27 mouse cellular contexts compared by ENCODE assay signal in genomic region chr16:79640898-79641297, GRCm38 (mm10).
DNase-seq lines count a peak whose midpoint lies in the region; ATAC-seq and TF ChIP-seq lines count a peak whose summit lies in the region.
"Had no signal": no experiment of that assay in that cellular context is flagged by ENCODE, and none has a peak within 500 bp of the region (broad histone marks: within the 10 kb centered on the region; RNA-seq: fewer than 3 reads in every experiment).

No protein-coding gene starts in this region.

- H3K36me3 ChIP-seq in forebrain, embryonic 13.5 days (ENCODE audit: poor library complexity, severe bottlenecking): no peaks in the 10 kb centered on the region
- H3K36me3 ChIP-seq in forebrain, embryonic 11.5 days (ENCODE audit: control insufficient read depth, insufficient read depth, low read length): no peaks in the 10 kb centered on the region
- no peaks in the 10 kb centered on the region for H3K36me3 ChIP-seq in forebrain, embryonic 15.5 days
- H3K36me3 ChIP-seq in forebrain, embryonic 10.5 days (replicated peaks): no peaks in the 10 kb centered on the region
- H3K36me3 ChIP-seq in midbrain, postnatal 0 days (ENCODE audit: insufficient read depth, low read length): no peaks in the 10 kb centered on the region
- no peaks in the 10 kb centered on the region for H3K36me3 ChIP-seq in midbrain, embryonic 13.5 days
- H3K36me3 ChIP-seq in heart, embryonic 11.5 days (ENCODE audit: control insufficient read depth, insufficient read depth, low read length): no peaks in the 10 kb centered on the region
- H3K36me3 ChIP-seq: embryonic facial prominence, embryonic 13.5 days; embryonic facial prominence, embryonic 15.5 days; G1E had no signal

- no peak for DNase-seq in forebrain, embryonic 11.5 days (ENCODE audit: low spot score)
- no peak for DNase-seq in forebrain, embryonic 10.5 days (ENCODE audit: extremely low spot score, low spot score)
- peak; percentile 1 for DNase-seq in midbrain, postnatal 0 days (ENCODE audit: low spot score)
- DNase-seq in brain, embryonic 14.5 days (ENCODE audit: low read depth): peak; percentile 61
- DNase-seq: adrenal gland, adult 8-10 months; adrenal gland, postnatal 14 days; adrenal gland, postnatal 36 days; B cell, adult 2 months; cerebellum, adult 11 months; cerebellum, adult 18-20 months; cerebellum, adult 8-10 months; cerebellum, adult 9-11 months; cerebellum, postnatal 14 days; cerebellum, postnatal 36 days; embryo, embryonic 11 days had no signal

- no peaks in the 10 kb centered on the region for H3K27me3 ChIP-seq in forebrain, embryonic 13.5 days
- H3K27me3 ChIP-seq in forebrain, embryonic 11.5 days (ENCODE audit: control insufficient read depth, insufficient read depth, low read length): no peaks in the 10 kb centered on the region
- no peaks in the 10 kb centered on the region for H3K27me3 ChIP-seq in forebrain, embryonic 15.5 days
- H3K27me3 ChIP-seq in forebrain, embryonic 10.5 days (ENCODE audit: poor library complexity, severe bottlenecking): no peaks in the 10 kb centered on the region
- no peaks in the 10 kb centered on the region for H3K27me3 ChIP-seq in midbrain, postnatal 0 days (ENCODE audit: insufficient read depth, low read length)
- H3K27me3 ChIP-seq in midbrain, embryonic 13.5 days: no peaks in the 10 kb centered on the region
- H3K27me3 ChIP-seq in heart, embryonic 11.5 days (ENCODE audit: control insufficient read depth, insufficient read depth, low read length): no peaks in the 10 kb centered on the region
- H3K27me3 ChIP-seq: CH12.LX; embryonic facial prominence, embryonic 13.5 days; embryonic facial prominence, embryonic 15.5 days; Patski had no signal

- no peak overlapping the region for H3K4me2 ChIP-seq in forebrain, embryonic 13.5 days
- H3K4me2 ChIP-seq in forebrain, embryonic 11.5 days (ENCODE audit: low read depth, low read length, severe bottlenecking): no peak overlapping the region
- no peak overlapping the region for H3K4me2 ChIP-seq in forebrain, embryonic 15.5 days (replicated peaks)
- no peak overlapping the region for H3K4me2 ChIP-seq in midbrain, postnatal 0 days (ENCODE audit: low read depth, low read length, poor library complexity, severe bottlenecking)
- H3K4me2 ChIP-seq in midbrain, embryonic 13.5 days (replicated peaks): no peak overlapping the region
- no peak overlapping the region for H3K4me2 ChIP-seq in heart, embryonic 11.5 days
- H3K4me2 ChIP-seq: embryonic facial prominence, embryonic 13.5 days; embryonic facial prominence, embryonic 15.5 days had no signal

- no peak overlapping the region for H3K4me3 ChIP-seq in forebrain, embryonic 13.5 days
- no peak overlapping the region for H3K4me3 ChIP-seq in forebrain, embryonic 11.5 days (ENCODE audit: low read depth, low read length)
- H3K4me3 ChIP-seq in forebrain, embryonic 15.5 days: no peak overlapping the region
- H3K4me3 ChIP-seq in forebrain, embryonic 10.5 days: no peak overlapping the region
- H3K4me3 ChIP-seq in midbrain, postnatal 0 days (ENCODE audit: low read depth, low read length): no peak overlapping the region
- H3K4me3 ChIP-seq in midbrain, embryonic 13.5 days (replicated peaks): no peak overlapping the region
- no peak overlapping the region for H3K4me3 ChIP-seq in heart, embryonic 11.5 days (ENCODE audit: low read depth, low read length)
- H3K4me3 ChIP-seq: embryonic facial prominence, embryonic 13.5 days; embryonic facial prominence, embryonic 15.5 days; erythroblast, embryonic 14.5 days had no signal

- H3K9ac ChIP-seq in forebrain, embryonic 13.5 days: no peak overlapping the region
- H3K9ac ChIP-seq in forebrain, embryonic 11.5 days (ENCODE audit: low read length): no peak overlapping the region
- no peak overlapping the region for H3K9ac ChIP-seq in forebrain, embryonic 15.5 days (replicated peaks)
- no peak overlapping the region for H3K9ac ChIP-seq in midbrain, postnatal 0 days (replicated peaks; ENCODE audit: low read length, poor library complexity, severe bottlenecking)
- no peak overlapping the region for H3K9ac ChIP-seq in midbrain, embryonic 13.5 days (replicated peaks)
- no peak overlapping the region for H3K9ac ChIP-seq in heart, embryonic 11.5 days (ENCODE audit: low read depth, low read length)
- H3K9ac ChIP-seq: embryonic facial prominence, embryonic 13.5 days; embryonic facial prominence, embryonic 15.5 days had no signal

- TF ChIP-seq CTCF in midbrain, postnatal 0 days (IDR thresholded peaks at IDR 0.05): no peak
- no peak for TF ChIP-seq CTCF in brain, embryonic 14.5 days (IDR thresholded peaks at IDR 0.05; ENCODE audit: borderline replicate concordance, extremely low read depth, insufficient read depth, insufficient read length)

- H3K27ac ChIP-seq in forebrain, embryonic 13.5 days: no peak overlapping the region
- H3K27ac ChIP-seq in forebrain, embryonic 11.5 days (ENCODE audit: low read depth, low read length): no peak overlapping the region
- H3K27ac ChIP-seq in forebrain, embryonic 15.5 days (replicated peaks): no peak overlapping the region
- no peak overlapping the region for H3K27ac ChIP-seq in forebrain, embryonic 10.5 days
- no peak overlapping the region for H3K27ac ChIP-seq in midbrain, postnatal 0 days (ENCODE audit: low read depth, low read length)
- H3K27ac ChIP-seq in midbrain, embryonic 13.5 days: no peak overlapping the region
- no peak overlapping the region for H3K27ac ChIP-seq in heart, embryonic 11.5 days (ENCODE audit: low read depth, low read length)
- H3K27ac ChIP-seq: embryonic facial prominence, embryonic 13.5 days; embryonic facial prominence, embryonic 15.5 days had no signal

- H3K9me3 ChIP-seq in forebrain, embryonic 13.5 days (replicated peaks): no peaks in the 10 kb centered on the region
- H3K9me3 ChIP-seq in forebrain, embryonic 11.5 days (ENCODE audit: control insufficient read depth, low read length): no peaks in the 10 kb centered on the region
- H3K9me3 ChIP-seq in forebrain, embryonic 15.5 days: no peaks in the 10 kb centered on the region
- H3K9me3 ChIP-seq in forebrain, embryonic 10.5 days: no peaks in the 10 kb centered on the region
- no peaks in the 10 kb centered on the region for H3K9me3 ChIP-seq in midbrain, postnatal 0 days (ENCODE audit: low read length)
- H3K9me3 ChIP-seq in midbrain, embryonic 13.5 days: no peaks in the 10 kb centered on the region
- H3K9me3 ChIP-seq in heart, embryonic 11.5 days (replicated peaks; ENCODE audit: control insufficient read depth, low read length): no peaks in the 10 kb centered on the region
- H3K9me3 ChIP-seq: embryonic facial prominence, embryonic 13.5 days; embryonic facial prominence, embryonic 15.5 days; G1E had no signal

- WGBS in forebrain, embryonic 13.5 days: 36% methylated on average over 3 of the region's 3 CpGs
- 56% methylated on average over 3 of the region's 3 CpGs for WGBS in forebrain, embryonic 11.5 days
- WGBS in forebrain, embryonic 15.5 days: 32% methylated on average over 3 of the region's 3 CpGs
- WGBS in forebrain, embryonic 10.5 days: 73% methylated on average over 3 of the region's 3 CpGs
- 84% methylated on average over 3 of the region's 3 CpGs for WGBS in midbrain, postnatal 0 days
- 78% methylated on average over 3 of the region's 3 CpGs for WGBS in midbrain, embryonic 13.5 days
- WGBS in heart, embryonic 11.5 days (ENCODE audit: insufficient replicate concordance): 81% methylated on average over 3 of the region's 3 CpGs

- 0 out of 2 replicates have a peak, but pooled peaks have one; percentile 43 for ATAC-seq in forebrain, embryonic 13.5 days
- ATAC-seq in forebrain, embryonic 11.5 days (replicated peaks; ENCODE audit: low FRiP score): no peak
- ATAC-seq in forebrain, embryonic 15.5 days (replicated peaks): 0 out of 2 replicates have a peak, but pooled peaks have one; percentile 48
- no peak for ATAC-seq in midbrain, postnatal 0 days (ENCODE audit: low FRiP score)
- ATAC-seq in midbrain, embryonic 13.5 days: no peak
- no peak for ATAC-seq in heart, embryonic 11.5 days (replicated peaks; ENCODE audit: insufficient number of reproducible peaks, low FRiP score, low TSS enrichment)
- ATAC-seq: activated CD4-positive, CD25-positive, alpha-beta regulatory T cell, adult 4 months; CD4-positive, CD25-positive, alpha-beta regulatory T cell, adult 4 months; Patski had no signal

- no peaks in the 10 kb centered on the region for H3K4me1 ChIP-seq in forebrain, embryonic 13.5 days
- no peaks in the 10 kb centered on the region for H3K4me1 ChIP-seq in forebrain, embryonic 11.5 days (replicated peaks; ENCODE audit: control insufficient read depth, insufficient read depth, low read length)
- no peaks in the 10 kb centered on the region for H3K4me1 ChIP-seq in forebrain, embryonic 15.5 days
- H3K4me1 ChIP-seq in forebrain, embryonic 10.5 days: no peaks in the 10 kb centered on the region
- H3K4me1 ChIP-seq in midbrain, postnatal 0 days (ENCODE audit: insufficient read depth, low read length): no peaks in the 10 kb centered on the region
- H3K4me1 ChIP-seq in midbrain, embryonic 13.5 days (replicated peaks): no peaks in the 10 kb centered on the region
- no peaks in the 10 kb centered on the region for H3K4me1 ChIP-seq in heart, embryonic 11.5 days (ENCODE audit: control insufficient read depth, insufficient read depth, low read length)
- H3K4me1 ChIP-seq: embryonic facial prominence, embryonic 13.5 days; embryonic facial prominence, embryonic 15.5 days had no signal

- no peak for TF ChIP-seq POLR2A in brain, embryonic 14.5 days (IDR thresholded peaks at IDR 0.05; ENCODE audit: borderline replicate concordance, extremely low read depth, insufficient read depth, insufficient read length, poor library complexity, severe bottlenecking)

Comparison
In these comparisons a context has a peak if more than half of its experiments do, and no peak if none do; other contexts are left out.
1. ATAC-seq: peak in forebrain, embryonic 13.5 days (single experiment) and forebrain, embryonic 15.5 days (single experiment); none in forebrain, embryonic 11.5 days (single experiment), midbrain, postnatal 0 days (single experiment), midbrain, embryonic 13.5 days (single experiment) and heart, embryonic 11.5 days (single experiment).
2. DNase-seq: peak in midbrain, postnatal 0 days (single experiment) and brain, embryonic 14.5 days (single experiment); none in forebrain, embryonic 11.5 days (single experiment) and forebrain, embryonic 10.5 days (single experiment).